Mouse (Mus musculus) kidney, embryonic 16.5 days (tissue): ENCODE data around the gene Vps45. TPM values are rescaled to one million over a fixed set of nuclear protein-coding genes. Genes with fewer than 3 reads are reported as not detected.

Source experiments
- ATAC-seq: fragments of 200-750 bp; cut with Nextera tagmentation; 2 replicates; pipeline ENCODE4 v1.8.0; 2017; ENCODE audit warnings: moderate TSS enrichment; ENCODE audit not compliant: low FRiP score, low TSS enrichment
- H3K27ac ChIP-seq: fragments of 300-500 bp; sonication (generic); 2 replicates; pipeline ENCODE4 v1.5.1; 2014; ENCODE audit warnings: low read length
- H3K27me3 ChIP-seq: fragments of 300-500 bp; sonication (generic); 2 replicates; pipeline ENCODE4 v1.6.1; 2014; ENCODE audit warnings: low read length, control low read depth, mixed read lengths; ENCODE audit not compliant: insufficient read depth
- H3K36me3 ChIP-seq: fragments of 300-500 bp; sonication (generic); 2 replicates; pipeline ENCODE4 v1.6.1; 2014; ENCODE audit warnings: low read length, control low read depth, mixed read lengths; ENCODE audit not compliant: insufficient read depth
- H3K4me1 ChIP-seq: fragments of 300-500 bp; sonication (generic); 2 replicates; pipeline ENCODE4 v1.6.1; 2014; ENCODE audit warnings: low read length, control low read depth, mixed read lengths; ENCODE audit not compliant: insufficient read depth
- H3K4me2 ChIP-seq: fragments of 300-500 bp; sonication (generic); replicated peaks from 2 replicates; pipeline ENCODE4 v1.6.1; 2014; ENCODE audit warnings: low read depth, low read length
- H3K4me3 ChIP-seq: fragments of 300-500 bp; sonication (generic); 2 replicates; pipeline ENCODE4 v1.5.1; 2014; ENCODE audit warnings: mild to moderate bottlenecking, low read length
- H3K9ac ChIP-seq: fragments of 300-500 bp; sonication (generic); replicated peaks from 2 replicates; pipeline ENCODE4 v1.6.1; 2014; ENCODE audit warnings: low read length
- H3K9me3 ChIP-seq: fragments of 300-500 bp; sonication (generic); 2 replicates; pipeline ENCODE4 v1.6.1; 2016; ENCODE audit warnings: low read length, control low read depth
- WGBS: fragments of 180-500 bp; shearing (Covaris S2); extraction: QIAGEN DNeasy Blood & Tissue Kit; methylation state at CpG from one replicate; pipeline ENCODE4 v1.1.7; 2014; 5-methylcytosine and 5-hydroxymethylcytosine counted together
- polyA plus RNA-seq: library from polyadenylated mRNA; unstranded; fragments of >200 nt; fragmentation: Nextera tagmentation; extraction: Ambion mirVana; gene quantifications from 2 replicates; pipeline ENCODE4 v1.2.1, GENCODE M21; 2015

The Vps45 gene
- polyA plus RNA-seq, 1 experiment from 2014 or later: 37.0 TPM

- H3K36me3 ChIP-seq: no peaks in the 10 kb centered on the region
- no peaks in the 10 kb centered on the region for H3K9me3 ChIP-seq
- H3K9ac ChIP-seq: no peak overlapping the region
- WGBS: 49% methylated on average over 13 of the region's 13 CpGs
- H3K4me3 ChIP-seq: no peak overlapping the region
- no peak overlapping the region for H3K27ac ChIP-seq
- ATAC-seq: no peak
- H3K4me2 ChIP-seq: no peak overlapping the region
- no peaks in the 10 kb centered on the region for H3K27me3 ChIP-seq
- no peaks in the 10 kb centered on the region for H3K4me1 ChIP-seq
Observed at GRCm38 (mm10) chr3:96093509-96093908, 35.2 kb upstream of the Vps45 start.

DNA sequence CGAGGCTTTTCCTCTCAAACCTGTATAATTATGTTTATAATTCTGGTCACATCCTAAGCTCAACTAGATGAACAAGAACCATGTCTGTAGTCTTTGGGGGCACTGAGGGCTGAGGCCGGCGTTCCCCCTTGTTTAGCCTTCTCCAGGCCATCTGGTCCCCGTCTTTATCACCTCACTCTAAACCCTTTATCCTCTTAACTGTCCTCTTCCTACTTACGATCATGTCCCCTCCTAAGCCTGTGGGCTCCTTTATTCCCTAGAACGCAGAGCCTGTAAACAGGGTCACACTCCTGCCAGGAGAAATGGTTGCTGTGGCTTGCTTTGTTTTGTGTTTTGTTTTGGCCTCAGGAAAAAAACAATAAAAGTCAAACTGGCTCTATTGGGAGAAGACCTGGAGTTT is 33.7 kb upstream of the Vps45 start:
- Histone ChIP-seq H3K27ac (no peak overlapping the region), H3K27me3 (no peaks in the 10 kb centered on the region), H3K4me3 (no peak overlapping the region), H3K9ac (no peak overlapping the region), H3K9me3 (no peaks in the 10 kb centered on the region), H3K4me2 (no peak overlapping the region), H3K36me3 (no peaks in the 10 kb centered on the region), H3K4me1 (no peaks in the 10 kb centered on the region)
- 68% methylated on average over 6 of the region's 6 CpGs for WGBS
- no peak for ATAC-seq

DNA sequence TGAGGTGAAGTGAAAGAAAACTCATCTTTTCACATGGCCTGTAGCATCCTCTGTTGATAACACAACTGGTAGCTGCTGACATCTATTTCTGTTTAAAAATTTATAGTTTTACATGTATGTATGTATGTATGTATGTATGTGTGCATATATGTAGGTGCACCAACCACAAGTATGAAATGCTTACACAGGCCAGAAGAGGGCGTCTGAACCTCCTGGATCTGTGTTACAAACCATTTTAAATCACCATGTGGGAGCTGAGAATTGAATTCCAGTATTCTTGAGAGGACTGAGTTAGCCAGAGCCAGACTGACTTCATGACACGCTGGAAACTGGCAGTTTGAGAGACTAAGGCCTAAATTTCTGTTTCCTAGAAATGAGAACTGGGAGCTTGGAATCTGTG is 32.9 kb upstream of the Vps45 start:
- WGBS: 81% methylated on average over 2 of the region's 2 CpGs
- no peaks in the 10 kb centered on the region for H3K36me3 ChIP-seq
- H3K27me3 ChIP-seq: no peaks in the 10 kb centered on the region
- H3K4me2 ChIP-seq: no peak overlapping the region
- H3K27ac ChIP-seq: no peak overlapping the region
- no peak for ATAC-seq
- H3K4me3 ChIP-seq: no peak overlapping the region
- H3K4me1 ChIP-seq: no peaks in the 10 kb centered on the region
- no peaks in the 10 kb centered on the region for H3K9me3 ChIP-seq
- no peak overlapping the region for H3K9ac ChIP-seq

DNA sequence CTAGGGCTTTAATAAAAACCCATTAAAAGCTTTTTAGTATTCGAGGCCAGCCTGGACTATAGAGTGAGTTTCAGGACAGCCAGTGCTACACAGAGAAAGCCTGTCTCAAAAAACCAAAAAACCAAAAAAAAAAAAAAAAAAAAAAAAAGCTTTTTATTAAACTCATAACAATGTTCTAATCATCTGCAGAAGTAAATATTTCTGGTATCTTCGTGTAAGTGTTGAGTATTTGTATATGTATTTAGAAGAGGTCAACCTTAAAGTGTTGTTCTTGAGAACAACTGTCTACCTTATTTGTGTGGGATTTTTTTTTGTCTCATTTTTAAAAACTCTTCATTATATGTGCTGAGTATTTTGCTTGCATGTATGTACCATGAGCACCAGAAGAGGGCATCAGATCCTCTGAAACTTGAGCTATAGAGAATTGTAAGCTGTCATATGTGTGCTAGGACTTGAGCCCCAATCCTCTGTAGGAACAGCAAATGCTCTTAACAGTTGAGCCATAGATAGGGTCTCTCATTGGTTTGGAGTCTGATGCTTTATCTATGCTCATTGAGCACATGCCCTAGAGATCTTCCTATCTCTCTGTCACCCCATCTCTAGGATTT is 31.7 kb upstream of the Vps45 start:
- Histone ChIP-seq H3K9ac (no peak overlapping the region), H3K27me3 (no peaks in the 10 kb centered on the region), H3K27ac (no peak overlapping the region), H3K4me1 (no peaks in the 10 kb centered on the region), H3K36me3 (no peaks in the 10 kb centered on the region), H3K4me2 (no peak overlapping the region), H3K4me3 (no peak overlapping the region), H3K9me3 (no peaks in the 10 kb centered on the region)
- WGBS: 65% methylated on average over 2 of the region's 2 CpGs
- ATAC-seq: no peak

- Histone ChIP-seq H3K4me2 (no peak overlapping the region), H3K36me3 (no peaks in the 10 kb centered on the region), H3K27ac (no peak overlapping the region), H3K27me3 (no peaks in the 10 kb centered on the region), H3K9me3 (no peaks in the 10 kb centered on the region), H3K9ac (no peak overlapping the region), H3K4me1 (no peaks in the 10 kb centered on the region), H3K4me3 (no peak overlapping the region)
- 77% methylated on average over 4 of the region's 4 CpGs for WGBS
- ATAC-seq: no peak
Observed at GRCm38 (mm10) chr3:96087801-96088200, 29.5 kb upstream of the Vps45 start.

DNA sequence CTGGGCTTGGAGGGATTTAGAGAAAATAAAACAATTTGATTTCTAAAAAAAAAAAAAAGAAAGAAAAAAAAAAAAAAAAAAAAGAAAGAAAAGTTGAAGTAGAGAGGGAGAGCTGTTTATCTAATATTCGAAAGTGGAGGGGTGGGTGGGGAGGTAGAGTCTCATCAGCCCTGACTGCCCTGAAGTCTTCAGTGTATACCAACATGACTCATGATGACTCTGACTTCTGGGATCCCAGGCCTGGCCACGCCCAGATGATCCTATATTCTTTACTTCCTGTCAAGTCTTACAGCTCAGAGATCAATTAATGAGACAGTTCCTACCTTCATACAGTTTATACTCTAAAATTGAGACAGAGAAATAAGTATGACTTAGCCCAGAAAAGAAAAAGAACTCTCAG is 29.0 kb upstream of the Vps45 start:
- Histone ChIP-seq H3K4me1 (no peaks in the 10 kb centered on the region), H3K36me3 (no peaks in the 10 kb centered on the region), H3K4me2 (no peak overlapping the region), H3K4me3 (no peak overlapping the region), H3K27me3 (no peaks in the 10 kb centered on the region), H3K27ac (no peak overlapping the region), H3K9ac (no peak overlapping the region), H3K9me3 (no peaks in the 10 kb centered on the region)
- no peak for ATAC-seq
- WGBS: 64% methylated on average over 2 of the region's 2 CpGs

DNA sequence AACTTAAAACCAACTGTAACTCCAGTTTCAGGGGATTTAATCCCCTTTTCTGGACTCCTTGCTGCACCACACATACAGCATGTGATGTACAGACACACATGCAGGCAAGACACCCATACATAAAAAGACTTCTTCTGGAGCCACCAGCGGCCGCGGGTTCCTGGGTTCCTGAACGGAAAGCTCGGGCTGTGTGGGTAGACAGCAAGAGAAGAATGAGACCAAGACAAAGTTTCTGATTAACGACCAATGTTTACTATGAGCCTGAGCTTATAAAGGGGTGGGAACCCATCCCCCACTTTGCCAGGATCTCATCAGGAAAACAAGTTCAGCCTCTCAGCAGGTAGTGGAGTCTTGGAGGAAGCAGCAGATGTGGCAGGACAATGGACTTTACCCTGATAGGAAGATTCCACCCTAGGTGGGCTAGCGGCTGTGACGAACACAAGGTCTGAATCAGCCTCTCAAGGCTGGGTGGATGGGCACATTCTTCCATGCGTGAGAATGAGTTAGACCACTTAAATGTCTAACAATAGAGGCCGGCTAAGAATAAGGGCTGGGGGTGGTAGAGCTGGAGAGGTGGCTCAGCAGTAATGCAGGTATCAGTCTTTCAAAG is 26.0 kb upstream of the Vps45 start:
- H3K27me3 ChIP-seq: no peaks in the 10 kb centered on the region
- H3K4me2 ChIP-seq: no peak overlapping the region
- no peak for ATAC-seq
- no peaks in the 10 kb centered on the region for H3K9me3 ChIP-seq
- no peak overlapping the region for H3K9ac ChIP-seq
- H3K4me1 ChIP-seq: no peaks in the 10 kb centered on the region
- H3K4me3 ChIP-seq: no peak overlapping the region
- no peak overlapping the region for H3K27ac ChIP-seq
- WGBS: 87% methylated on average over 10 of the region's 10 CpGs
- no peaks in the 10 kb centered on the region for H3K36me3 ChIP-seq

DNA sequence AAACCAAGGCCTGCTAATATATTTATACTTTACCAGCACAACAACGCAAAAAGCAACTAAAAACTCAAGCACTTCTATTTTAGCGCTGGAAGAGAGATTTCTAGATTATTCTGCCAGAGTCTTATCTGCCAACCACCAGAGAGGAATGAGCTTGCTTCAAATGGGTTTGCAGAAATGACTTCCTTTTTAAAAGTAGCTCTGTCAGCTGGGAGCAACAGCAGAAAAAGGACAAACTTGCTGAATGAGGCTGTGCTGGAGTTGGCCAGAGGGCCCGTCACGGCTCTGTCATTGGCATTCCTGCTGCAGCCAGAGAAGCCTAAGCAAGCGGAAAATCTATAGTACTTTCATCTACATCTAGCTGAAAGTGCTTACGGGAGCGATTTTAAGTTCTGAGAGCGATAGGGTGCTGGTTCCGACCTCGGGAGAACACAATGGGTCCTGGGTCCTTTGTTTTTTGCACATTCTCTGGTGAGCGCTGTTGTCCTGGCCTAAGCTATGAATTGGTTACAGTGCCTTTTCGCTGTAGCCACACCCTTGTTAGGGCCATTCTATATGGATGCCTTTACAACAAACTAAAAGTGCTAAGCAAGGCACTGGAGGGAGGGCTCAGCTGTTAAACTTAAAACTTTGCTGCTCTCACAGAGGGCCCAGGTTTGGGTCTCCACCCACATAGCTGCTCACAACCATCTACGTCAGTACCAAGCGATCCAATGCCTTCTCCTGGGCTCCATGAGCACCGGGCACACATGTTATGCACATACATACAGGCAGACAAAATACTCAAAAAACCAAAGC is 24.6 kb upstream of the Vps45 start:
- no peak overlapping the region for H3K4me3 ChIP-seq
- H3K9me3 ChIP-seq: no peaks in the 10 kb centered on the region
- no peak overlapping the region for H3K4me2 ChIP-seq
- H3K27me3 ChIP-seq: no peaks in the 10 kb centered on the region
- no peak overlapping the region for H3K9ac ChIP-seq
- no peaks in the 10 kb centered on the region for H3K4me1 ChIP-seq
- 68% methylated on average over 15 of the region's 15 CpGs for WGBS
- H3K27ac ChIP-seq: no peak overlapping the region
- no peak for ATAC-seq
- no peaks in the 10 kb centered on the region for H3K36me3 ChIP-seq

DNA sequence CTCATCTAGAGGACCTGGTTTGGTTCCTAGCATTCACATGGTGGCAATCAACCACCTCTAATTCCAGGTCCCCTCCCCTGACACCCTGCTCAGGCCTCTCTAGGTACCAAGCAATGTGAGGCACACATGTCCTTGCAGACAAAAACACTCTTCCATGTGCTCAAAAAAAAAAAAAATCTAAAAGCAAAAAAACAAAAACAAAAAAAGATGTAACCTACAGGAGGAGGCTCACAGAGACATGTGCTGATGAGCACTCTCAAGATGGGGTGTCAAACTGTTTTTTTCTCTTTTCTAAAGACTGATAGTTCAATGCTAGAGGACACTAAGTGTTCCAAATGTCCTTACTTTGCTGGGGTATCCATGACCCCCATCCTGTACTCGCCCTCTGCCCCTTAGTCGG is 23.8 kb upstream of the Vps45 start:
- Histone ChIP-seq H3K9ac (no peak overlapping the region), H3K36me3 (no peaks in the 10 kb centered on the region), H3K27ac (no peak overlapping the region), H3K9me3 (no peaks in the 10 kb centered on the region), H3K27me3 (no peaks in the 10 kb centered on the region), H3K4me3 (no peak overlapping the region), H3K4me2 (no peak overlapping the region), H3K4me1 (no peaks in the 10 kb centered on the region)
- ATAC-seq: no peak
- WGBS: 74% methylated on average over 2 of the region's 2 CpGs

DNA sequence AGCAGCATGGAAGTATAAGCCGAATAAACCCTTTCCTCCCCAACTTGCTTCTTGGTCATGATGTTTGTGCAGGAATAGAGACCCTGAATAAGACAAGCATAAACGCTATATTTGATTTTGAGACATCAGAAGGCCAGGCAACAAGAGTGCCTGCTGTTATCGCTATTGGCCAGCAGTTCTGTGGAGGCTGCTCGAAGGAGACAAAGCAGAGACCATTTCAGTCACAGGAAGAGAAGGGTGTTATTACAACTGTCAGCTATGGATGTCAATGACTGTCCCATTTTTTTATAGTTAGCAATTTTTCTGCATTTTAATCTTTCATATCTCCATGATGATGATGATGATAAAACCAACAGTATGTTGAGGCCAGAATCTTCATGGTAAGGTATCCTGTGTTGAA is 23.4 kb upstream of the Vps45 start:
- Histone ChIP-seq H3K27me3 (no peaks in the 10 kb centered on the region), H3K9ac (no peak overlapping the region), H3K4me3 (no peak overlapping the region), H3K27ac (no peak overlapping the region), H3K36me3 (no peaks in the 10 kb centered on the region), H3K4me2 (no peak overlapping the region), H3K9me3 (no peaks in the 10 kb centered on the region), H3K4me1 (no peaks in the 10 kb centered on the region)
- ATAC-seq: no peak
- 92% methylated on average over 3 of the region's 4 CpGs for WGBS
